Mouse (Mus musculus) liver, embryonic 15.5 days (tissue): ENCODE results near the gene Zfp281. TPM values are rescaled to one million over a fixed set of nuclear protein-coding genes. Genes with fewer than 3 reads are reported as not detected.

Experiments
- ATAC-seq: fragments of 200-750 bp; cut with Nextera tagmentation; 2 replicates; pipeline ENCODE4 v1.8.0; 2017; ENCODE audit warnings: moderate number of reproducible peaks, mild to moderate bottlenecking, moderate library complexity; ENCODE audit not compliant: insufficient read depth
- H3K27ac ChIP-seq: fragments of 300-500 bp; sonication (generic); replicated peaks from 2 replicates; pipeline ENCODE4 v1.5.1; 2015; ENCODE audit warnings: mild to moderate bottlenecking, inconsistent platforms
- H3K27me3 ChIP-seq: fragments of 300-500 bp; sonication (generic); 2 replicates; pipeline ENCODE4 v1.6.1; 2015; ENCODE audit warnings: mild to moderate bottlenecking, inconsistent platforms
- H3K36me3 ChIP-seq: fragments of 300-500 bp; sonication (generic); replicated peaks from 2 replicates; pipeline ENCODE4 v1.6.1; 2015; ENCODE audit warnings: moderate library complexity, mild to moderate bottlenecking, inconsistent platforms
- H3K4me1 ChIP-seq: fragments of 300-500 bp; sonication (generic); replicated peaks from 2 replicates; pipeline ENCODE4 v1.6.1; 2015; ENCODE audit warnings: inconsistent platforms
- H3K4me2 ChIP-seq: fragments of 300-500 bp; sonication (generic); 2 replicates; pipeline ENCODE4 v1.6.1; 2015; ENCODE audit warnings: moderate library complexity, mild to moderate bottlenecking, inconsistent platforms
- H3K4me3 ChIP-seq: fragments of 300-500 bp; sonication (generic); replicated peaks from 2 replicates; pipeline ENCODE4 v1.5.1; 2015; ENCODE audit warnings: mild to moderate bottlenecking, inconsistent platforms
- H3K9ac ChIP-seq: fragments of 300-500 bp; sonication (generic); 2 replicates; pipeline ENCODE4 v1.6.1; 2015; ENCODE audit warnings: moderate library complexity, mild to moderate bottlenecking, inconsistent platforms
- H3K9me3 ChIP-seq: fragments of 300-500 bp; sonication (generic); replicated peaks from 2 replicates; pipeline ENCODE4 v1.6.1; 2016; ENCODE audit warnings: inconsistent platforms
- WGBS: fragments of 180-500 bp; shearing (Covaris S2); methylation state at CpG from one replicate; pipeline ENCODE4 v1.1.7; 2015; ENCODE audit warnings: mixed read lengths; ENCODE audit not compliant: insufficient replicate concordance; 5-methylcytosine and 5-hydroxymethylcytosine counted together
- polyA plus RNA-seq: library from polyadenylated mRNA; unstranded; fragments of >200 nt; fragmentation: Nextera tagmentation; extraction: Ambion mirVana; gene quantifications from 2 replicates; pipeline ENCODE4 v1.2.1, GENCODE M21; 2015

Zfp281 gene
- polyA plus RNA-seq, 1 experiment from 2014 or later, result 6.0 TPM

- Histone ChIP-seq H3K4me3 (no peak overlapping the region), H3K36me3 (no peaks in the 10 kb centered on the region), H3K9ac (no peak overlapping the region), H3K4me2 (no peak overlapping the region), H3K9me3 (no peaks in the 10 kb centered on the region), H3K27me3 (no peaks in the 10 kb centered on the region), H3K4me1 (peaks cover 12% of the 10 kb centered on the region), H3K27ac (no peak overlapping the region)
- ATAC-seq, result no peak
- 57% methylated on average over 7 of the region's 7 CpGs for WGBS
Measured at GRCm38 (mm10) chr1:136638211-136638610, 13.5 kb downstream of the Zfp281 start.

- Histone ChIP-seq H3K4me3 (no peak overlapping the region), H3K36me3 (no peaks in the 10 kb centered on the region), H3K27ac (no peak overlapping the region), H3K9ac (no peak overlapping the region), H3K4me1 (peaks cover 12% of the 10 kb centered on the region), H3K9me3 (no peaks in the 10 kb centered on the region), H3K4me2 (no peak overlapping the region), H3K27me3 (no peaks in the 10 kb centered on the region)
- 63% methylated on average over 5 of the region's 5 CpGs for WGBS
- no peak for ATAC-seq
Measured at GRCm38 (mm10) chr1:136638699-136639098, 14.0 kb downstream of the Zfp281 start.

GRCm38 (mm10) chr1:136639221-136639620 lies 14.5 kb downstream of the Zfp281 start:
- no peak for ATAC-seq
- Histone ChIP-seq H3K27ac (no peak overlapping the region), H3K4me1 (peaks cover 12% of the 10 kb centered on the region), H3K4me2 (no peak overlapping the region), H3K4me3 (no peak overlapping the region), H3K9me3 (no peaks in the 10 kb centered on the region), H3K27me3 (no peaks in the 10 kb centered on the region), H3K9ac (no peak overlapping the region), H3K36me3 (no peaks in the 10 kb centered on the region)
- 29% methylated on average over 2 of the region's 2 CpGs for WGBS

GRCm38 (mm10) chr1:136642701-136643100 lies 18.0 kb downstream of the Zfp281 start:
- WGBS, result 46% methylated on average over 3 of the region's 3 CpGs
- H3K9me3 ChIP-seq, result no peaks in the 10 kb centered on the region
- no peak overlapping the region for H3K4me3 ChIP-seq
- no peak overlapping the region for H3K4me2 ChIP-seq
- H3K4me1 ChIP-seq, result peaks cover 5% of the 10 kb centered on the region; the same call in 1 of the 2 replicates
- no peaks in the 10 kb centered on the region for H3K27me3 ChIP-seq
- no peak overlapping the region for H3K27ac ChIP-seq
- ATAC-seq, result no peak
- H3K9ac ChIP-seq, result no peak overlapping the region
- no peaks in the 10 kb centered on the region for H3K36me3 ChIP-seq

GRCm38 (mm10) chr1:136644486-136644885 lies 19.8 kb downstream of the Zfp281 start:
- WGBS, result 49% methylated on average over 4 of the region's 4 CpGs
- Histone ChIP-seq H3K9ac (no peak overlapping the region), H3K36me3 (no peaks in the 10 kb centered on the region), H3K4me1 (no peaks in the 10 kb centered on the region; the same call in 1 of the 2 replicates), H3K27ac (no peak overlapping the region), H3K9me3 (no peaks in the 10 kb centered on the region), H3K27me3 (no peaks in the 10 kb centered on the region), H3K4me2 (no peak overlapping the region), H3K4me3 (no peak overlapping the region)
- ATAC-seq, result no peak

- Histone ChIP-seq H3K9me3 (no peaks in the 10 kb centered on the region), H3K4me1 (no peaks in the 10 kb centered on the region), H3K4me2 (no peak overlapping the region), H3K27ac (no peak overlapping the region), H3K4me3 (no peak overlapping the region), H3K36me3 (no peaks in the 10 kb centered on the region), H3K9ac (no peak overlapping the region), H3K27me3 (no peaks in the 10 kb centered on the region)
- 64% methylated on average over 8 of the region's 8 CpGs for WGBS
- ATAC-seq, result no peak
Measured at GRCm38 (mm10) chr1:136645849-136646625, 21.3 kb downstream of the Zfp281 start.

- no peak overlapping the region for H3K27ac ChIP-seq
- H3K27me3 ChIP-seq, result no peaks in the 10 kb centered on the region
- ATAC-seq, result no peak
- peaks cover 2% of the 10 kb centered on the region; the same call in 1 of the 2 replicates for H3K4me1 ChIP-seq
- H3K9me3 ChIP-seq, result no peaks in the 10 kb centered on the region
- no peak overlapping the region for H3K4me2 ChIP-seq
- WGBS, result 72% methylated on average over 3 of the region's 3 CpGs
- no peaks in the 10 kb centered on the region for H3K36me3 ChIP-seq
- no peak overlapping the region for H3K9ac ChIP-seq
- no peak overlapping the region for H3K4me3 ChIP-seq
Measured at GRCm38 (mm10) chr1:136652066-136652465, 27.4 kb downstream of the Zfp281 start.

GRCm38 (mm10) chr1:136653526-136653925 lies 28.8 kb downstream of the Zfp281 start:
- H3K4me3 ChIP-seq, result no peak overlapping the region
- no peaks in the 10 kb centered on the region for H3K36me3 ChIP-seq
- H3K9me3 ChIP-seq, result no peaks in the 10 kb centered on the region
- H3K27me3 ChIP-seq, result no peaks in the 10 kb centered on the region
- H3K9ac ChIP-seq, result no peak overlapping the region
- peaks cover 2% of the 10 kb centered on the region; the same call in 1 of the 2 replicates for H3K4me1 ChIP-seq
- H3K27ac ChIP-seq, result no peak overlapping the region
- WGBS, result 45% methylated on average over 8 of the region's 8 CpGs
- ATAC-seq, result no peak
- no peak overlapping the region for H3K4me2 ChIP-seq

GRCm38 (mm10) chr1:136654385-136654784 lies 29.7 kb downstream of the Zfp281 start:
- ATAC-seq, result no peak
- H3K27me3 ChIP-seq, result no peaks in the 10 kb centered on the region
- no peak overlapping the region for H3K4me2 ChIP-seq
- H3K36me3 ChIP-seq, result no peaks in the 10 kb centered on the region
- H3K27ac ChIP-seq, result no peak overlapping the region
- no peaks in the 10 kb centered on the region for H3K9me3 ChIP-seq
- no peak overlapping the region for H3K9ac ChIP-seq
- no peak overlapping the region for H3K4me3 ChIP-seq
- WGBS, result 68% methylated on average over 11 of the region's 11 CpGs
- peaks cover 2% of the 10 kb centered on the region; the same call in 1 of the 2 replicates for H3K4me1 ChIP-seq

GRCm38 (mm10) chr1:136656619-136657018 lies 31.9 kb downstream of the Zfp281 start:
- Histone ChIP-seq H3K4me2 (no peak overlapping the region), H3K4me3 (no peak overlapping the region), H3K27ac (no peak overlapping the region), H3K9ac (no peak overlapping the region), H3K9me3 (no peaks in the 10 kb centered on the region), H3K36me3 (no peaks in the 10 kb centered on the region), H3K4me1 (peaks cover 11% of the 10 kb centered on the region), H3K27me3 (no peaks in the 10 kb centered on the region)
- WGBS, result 70% methylated on average over 7 of the region's 7 CpGs
- no peak for ATAC-seq

- WGBS, result 71% methylated on average over 13 of the region's 13 CpGs
- H3K27me3 ChIP-seq, result no peaks in the 10 kb centered on the region
- ATAC-seq, result no peak
- H3K4me3 ChIP-seq, result no peak overlapping the region
- no peak overlapping the region for H3K9ac ChIP-seq
- no peaks in the 10 kb centered on the region for H3K36me3 ChIP-seq
- H3K4me2 ChIP-seq, result no peak overlapping the region
- no peaks in the 10 kb centered on the region for H3K9me3 ChIP-seq
- peaks cover 11% of the 10 kb centered on the region for H3K4me1 ChIP-seq
- no peak overlapping the region for H3K27ac ChIP-seq
Measured at GRCm38 (mm10) chr1:136658456-136659227, 33.9 kb downstream of the Zfp281 start.
